Mouse (Mus musculus) left cerebral cortex, adult 6 months (tissue): ENCODE data around the gene Xirp2. TPM values are rescaled to one million over a fixed set of nuclear protein-coding genes. Genes with fewer than 3 reads are reported as not detected.

ENCODE experiments used
- long read RNA-seq, 2 experiments: library from polyadenylated mRNA; unstranded; transcript quantifications; one replicate each; pipeline ENCODE4 v2.0.0; 2019 to 2020
- polyA plus RNA-seq: library from polyadenylated mRNA; unstranded; fragments of <200 nt; fragmentation: Nextera tagmentation; gene quantifications from 2 replicates; pipeline ENCODE4 v1.2.3, GENCODE M21; 2021

The Xirp2 gene
- 0.02 and 0.04 TPM in 2 replicates for polyA plus RNA-seq
- long read RNA-seq, experiment 1, partial matches to known transcripts: 1 of 1 reads
- long read RNA-seq, experiment 1, other reads (novel, unspliced or antisense): 0 of 1 reads
- long read RNA-seq, experiment 2: 0 reads

GRCm38 (mm10) chr2:67445780-67446179, at the start of gene Xirp2:
Gene Xirp2, plus strand, starts transcription at chr2:67446002.

GRCm38 (mm10) chr2:67413425-67413824, 32.4 kb upstream of the Xirp2 start, which contains the start of gene Gm21830:
Gene Gm21830, plus strand, starts transcription at chr2:67413725.

GRCm38 (mm10) chr2:67433081-67433480, 12.7 kb upstream of the Xirp2 start, which contains the start of gene Gm26727:
Gene Gm26727, minus strand, starts transcription at chr2:67433181.

GRCm38 (mm10) chr2:67565480-67566331, 119.9 kb downstream of the Xirp2 start, which contains the start of gene B3galt1:
Gene B3galt1, plus strand, starts transcription at chr2:67565871.

Other genes starting within 250 kb of the Xirp2 start
- not detected in 2 replicates for gene Gm21830, start 32.3 kb upstream of the Xirp2 start, polyA plus RNA-seq
- not detected in 2 replicates for gene Gm26727, start 12.8 kb upstream of the Xirp2 start, polyA plus RNA-seq
- gene B3galt1, start 119.9 kb downstream of the Xirp2 start, polyA plus RNA-seq: 25.1 and 28.8 TPM in 2 replicates